Mouse (Mus musculus): ENCODE measurements around the gene Krtap8-1. TPM values are rescaled to one million over a fixed set of nuclear protein-coding genes. Genes with fewer than 3 reads are reported as not detected.

Gene Krtap8-1
- polyA plus RNA-seq (2014; fragmentation: Nextera tagmentation; extraction: Ambion mirVana), result not detected in 2 replicates

- H3K27ac ChIP-seq (replicated peaks; ENCODE audit: low read depth, low read length), result no peak within 1 kb of the TSS
- 89% methylated on average over 7 of the region's 7 CpGs for WGBS
- H3K36me3 ChIP-seq (replicated peaks; ENCODE audit: control insufficient read depth, insufficient read depth, low read depth, low read length), result no peaks in the 10 kb centered on the region
- DNase-seq (ENCODE audit: low spot score) (no peak), ATAC-seq (replicated peaks; ENCODE audit: insufficient number of reproducible peaks, low FRiP score, low TSS enrichment, low read depth) (no peak)
- no peak within 1 kb of the TSS for H3K4me2 ChIP-seq (ENCODE audit: low read depth, low read length)
- no peaks in the 10 kb centered on the region for H3K9me3 ChIP-seq (replicated peaks; ENCODE audit: control insufficient read depth, low read length)
- no peaks in the 10 kb centered on the region for H3K27me3 ChIP-seq (ENCODE audit: control insufficient read depth, insufficient read depth, low read length)
- no peak within 1 kb of the TSS for H3K9ac ChIP-seq (replicated peaks; ENCODE audit: low read length)
- no peak within 1 kb of the TSS for H3K4me3 ChIP-seq (ENCODE audit: low read depth, low read length)
- H3K4me1 ChIP-seq (ENCODE audit: control insufficient read depth, insufficient read depth, low read length), result no peaks in the 10 kb centered on the region
These were observed at the start of gene Krtap8-1 for GRCm38 (mm10) chr16:89487852-89488251. Krtap8-1 (minus strand) TSS chr16:89487952.

- Histone ChIP-seq H3K27me3 (ENCODE audit: control insufficient read depth, insufficient read depth, low read length) (no peaks in the 10 kb centered on the region), H3K36me3 (replicated peaks; ENCODE audit: control insufficient read depth, insufficient read depth, low read depth, low read length) (no peaks in the 10 kb centered on the region), H3K27ac (replicated peaks; ENCODE audit: low read depth, low read length) (no peak overlapping the region), H3K9ac (replicated peaks; ENCODE audit: low read length) (no peak overlapping the region), H3K4me1 (ENCODE audit: control insufficient read depth, insufficient read depth, low read length) (no peaks in the 10 kb centered on the region), H3K4me2 (ENCODE audit: low read depth, low read length) (no peak overlapping the region), H3K9me3 (replicated peaks; ENCODE audit: control insufficient read depth, low read length) (no peaks in the 10 kb centered on the region), H3K4me3 (ENCODE audit: low read depth, low read length) (no peak overlapping the region)
- 95% methylated on average over 6 of the region's 6 CpGs for WGBS
- DNase-seq (ENCODE audit: low spot score), result no peak
- ATAC-seq (replicated peaks; ENCODE audit: insufficient number of reproducible peaks, low FRiP score, low TSS enrichment, low read depth), result no peak
These were observed 49.6 kb upstream of the Krtap8-1 start for GRCm38 (mm10) chr16:89537349-89537748.

DNA sequence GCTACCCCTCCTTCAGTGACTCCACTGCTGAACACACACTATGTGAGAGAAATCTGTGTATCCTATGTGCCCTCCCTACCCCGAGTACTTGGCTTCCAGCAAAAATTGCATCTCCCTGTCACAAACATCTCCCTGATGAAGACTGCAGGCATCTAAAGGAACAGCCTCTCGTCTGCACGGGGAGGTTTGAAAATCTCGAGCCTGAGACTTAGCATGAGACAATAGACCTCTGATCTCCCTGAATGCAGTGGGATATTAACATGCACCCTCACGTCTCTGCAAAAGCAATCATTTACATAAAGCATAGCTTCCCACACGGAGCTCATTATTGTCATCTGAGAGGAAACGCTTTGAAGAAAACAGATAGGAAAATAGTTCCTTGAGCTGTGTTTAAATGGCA is 42.8 kb upstream of the Krtap8-1 start:
- WGBS, result 44% methylated on average over 7 of the region's 7 CpGs
- Histone ChIP-seq H3K9me3 (replicated peaks; ENCODE audit: control insufficient read depth, low read length) (no peaks in the 10 kb centered on the region), H3K4me3 (ENCODE audit: low read depth, low read length) (no peak overlapping the region), H3K27me3 (ENCODE audit: control insufficient read depth, insufficient read depth, low read length) (no peaks in the 10 kb centered on the region), H3K27ac (replicated peaks; ENCODE audit: low read depth, low read length) (no peak overlapping the region), H3K4me1 (ENCODE audit: control insufficient read depth, insufficient read depth, low read length) (no peaks in the 10 kb centered on the region), H3K9ac (replicated peaks; ENCODE audit: low read length) (no peak overlapping the region), H3K36me3 (replicated peaks; ENCODE audit: control insufficient read depth, insufficient read depth, low read depth, low read length) (no peaks in the 10 kb centered on the region), H3K4me2 (ENCODE audit: low read depth, low read length) (no peak overlapping the region)
- DNase-seq (ENCODE audit: low spot score) (no peak), ATAC-seq (replicated peaks; ENCODE audit: insufficient number of reproducible peaks, low FRiP score, low TSS enrichment, low read depth) (no peak; the same call in 1 of the 2 replicates)

DNA sequence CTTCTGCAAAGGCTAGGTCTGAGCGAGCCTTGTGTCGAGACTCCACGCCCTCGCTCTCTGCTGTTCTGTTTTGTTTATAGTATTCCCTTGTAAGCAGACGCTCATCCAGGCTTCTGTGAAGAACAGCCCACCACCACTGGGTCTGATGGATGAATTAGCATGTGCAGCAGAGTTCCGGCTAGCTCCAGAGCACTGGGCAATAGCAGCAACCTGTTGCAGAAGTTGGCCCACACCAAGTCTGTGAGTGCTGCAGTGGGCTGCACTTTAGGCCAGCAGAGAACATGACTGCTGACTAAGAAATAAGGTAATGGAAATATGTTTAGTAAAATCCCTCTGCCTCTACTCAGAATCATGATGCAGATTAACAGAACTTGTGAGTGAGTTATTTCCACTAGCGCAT is 42.1 kb upstream of the Krtap8-1 start:
- Histone ChIP-seq H3K4me3 (ENCODE audit: low read depth, low read length) (no peak overlapping the region), H3K36me3 (replicated peaks; ENCODE audit: control insufficient read depth, insufficient read depth, low read depth, low read length) (no peaks in the 10 kb centered on the region), H3K27me3 (ENCODE audit: control insufficient read depth, insufficient read depth, low read length) (no peaks in the 10 kb centered on the region), H3K9me3 (replicated peaks; ENCODE audit: control insufficient read depth, low read length) (no peaks in the 10 kb centered on the region), H3K27ac (replicated peaks; ENCODE audit: low read depth, low read length) (no peak overlapping the region), H3K9ac (replicated peaks; ENCODE audit: low read length) (no peak overlapping the region), H3K4me1 (ENCODE audit: control insufficient read depth, insufficient read depth, low read length) (no peaks in the 10 kb centered on the region), H3K4me2 (ENCODE audit: low read depth, low read length) (no peak overlapping the region)
- DNase-seq (ENCODE audit: low spot score) (no peak), ATAC-seq (replicated peaks; ENCODE audit: insufficient number of reproducible peaks, low FRiP score, low TSS enrichment, low read depth) (no peak)
- 76% methylated on average over 7 of the region's 7 CpGs for WGBS

DNA sequence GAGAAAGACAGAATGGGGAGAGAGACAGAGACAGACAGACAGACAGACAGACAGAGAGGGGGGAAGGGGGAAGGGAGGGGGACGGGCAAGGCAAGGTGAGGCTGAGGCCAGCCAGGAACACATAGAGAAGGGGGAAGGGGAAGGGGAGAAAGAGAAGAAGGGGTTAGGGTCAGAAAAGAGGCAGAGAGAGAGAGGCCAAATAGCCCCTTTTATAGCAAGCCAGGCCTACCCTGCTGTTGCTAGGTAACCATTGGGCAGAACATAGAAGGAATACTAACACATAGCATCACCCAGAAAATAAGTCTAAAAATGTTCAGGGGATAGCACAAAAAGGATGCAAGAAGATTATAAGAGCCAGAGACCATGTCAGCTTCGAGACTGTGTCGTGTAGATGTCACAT is 40.6 kb upstream of the Krtap8-1 start:
- H3K27ac ChIP-seq (replicated peaks; ENCODE audit: low read depth, low read length), result no peak overlapping the region

GRCm38 (mm10) chr16:89520996-89521395 is 33.2 kb upstream of the Krtap8-1 start:
- Histone ChIP-seq H3K27me3 (ENCODE audit: control insufficient read depth, insufficient read depth, low read length) (no peaks in the 10 kb centered on the region), H3K4me2 (ENCODE audit: low read depth, low read length) (no peak overlapping the region), H3K36me3 (replicated peaks; ENCODE audit: control insufficient read depth, insufficient read depth, low read depth, low read length) (no peaks in the 10 kb centered on the region), H3K27ac (replicated peaks; ENCODE audit: low read depth, low read length) (no peak overlapping the region), H3K4me1 (ENCODE audit: control insufficient read depth, insufficient read depth, low read length) (no peaks in the 10 kb centered on the region), H3K9me3 (replicated peaks; ENCODE audit: control insufficient read depth, low read length) (no peaks in the 10 kb centered on the region), H3K4me3 (ENCODE audit: low read depth, low read length) (no peak overlapping the region), H3K9ac (replicated peaks; ENCODE audit: low read length) (no peak overlapping the region)
- 89% methylated on average over 4 of the region's 4 CpGs for WGBS
- ATAC-seq (replicated peaks; ENCODE audit: insufficient number of reproducible peaks, low FRiP score, low TSS enrichment, low read depth) (no peak), DNase-seq (ENCODE audit: low spot score) (no peak)

More for the DNA sequence above, 40.6 kb upstream of the Krtap8-1 start:
- Histone ChIP-seq H3K36me3 (replicated peaks; ENCODE audit: control insufficient read depth, insufficient read depth, low read depth, low read length) (no peaks in the 10 kb centered on the region), H3K9ac (replicated peaks; ENCODE audit: low read length) (no peak overlapping the region), H3K4me1 (ENCODE audit: control insufficient read depth, insufficient read depth, low read length) (no peaks in the 10 kb centered on the region), H3K4me2 (ENCODE audit: low read depth, low read length) (no peak overlapping the region), H3K4me3 (ENCODE audit: low read depth, low read length) (no peak overlapping the region), H3K27me3 (ENCODE audit: control insufficient read depth, insufficient read depth, low read length) (no peaks in the 10 kb centered on the region), H3K9me3 (replicated peaks; ENCODE audit: control insufficient read depth, low read length) (no peaks in the 10 kb centered on the region)
- ATAC-seq (replicated peaks; ENCODE audit: insufficient number of reproducible peaks, low FRiP score, low TSS enrichment, low read depth) (no peak), DNase-seq (ENCODE audit: low spot score) (no peak)
- 86% methylated on average over 3 of the region's 3 CpGs for WGBS

DNA sequence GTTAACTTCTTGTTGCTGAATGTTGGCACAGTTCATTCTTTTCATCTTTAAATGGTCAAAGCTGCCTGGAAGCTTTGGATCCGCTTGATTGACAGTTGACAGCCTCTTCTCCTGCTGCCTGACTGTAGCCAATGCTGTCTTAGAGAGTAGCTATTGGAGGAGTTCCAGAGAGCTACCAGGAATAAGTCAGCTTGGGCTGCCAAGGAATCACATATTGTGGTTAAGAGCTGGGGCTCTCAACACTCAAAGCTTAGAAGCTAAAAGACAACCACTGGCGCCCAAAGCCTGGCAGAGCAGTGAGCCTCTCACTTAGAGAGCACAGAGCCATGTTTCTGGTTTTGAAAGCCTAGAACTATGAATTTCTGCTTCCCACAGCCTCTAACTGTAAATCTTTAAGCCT is 32.8 kb upstream of the Krtap8-1 start:
- ATAC-seq (replicated peaks; ENCODE audit: insufficient number of reproducible peaks, low FRiP score, low TSS enrichment, low read depth) (no peak), DNase-seq (ENCODE audit: low spot score) (no peak)
- Histone ChIP-seq H3K4me1 (ENCODE audit: control insufficient read depth, insufficient read depth, low read length) (no peaks in the 10 kb centered on the region), H3K4me3 (ENCODE audit: low read depth, low read length) (no peak overlapping the region), H3K36me3 (replicated peaks; ENCODE audit: control insufficient read depth, insufficient read depth, low read depth, low read length) (no peaks in the 10 kb centered on the region), H3K27ac (replicated peaks; ENCODE audit: low read depth, low read length) (no peak overlapping the region), H3K4me2 (ENCODE audit: low read depth, low read length) (no peak overlapping the region), H3K9me3 (replicated peaks; ENCODE audit: control insufficient read depth, low read length) (no peaks in the 10 kb centered on the region), H3K9ac (replicated peaks; ENCODE audit: low read length) (no peak overlapping the region), H3K27me3 (ENCODE audit: control insufficient read depth, insufficient read depth, low read length) (no peaks in the 10 kb centered on the region)
- WGBS, result 87% methylated on average over 2 of the region's 2 CpGs

DNA sequence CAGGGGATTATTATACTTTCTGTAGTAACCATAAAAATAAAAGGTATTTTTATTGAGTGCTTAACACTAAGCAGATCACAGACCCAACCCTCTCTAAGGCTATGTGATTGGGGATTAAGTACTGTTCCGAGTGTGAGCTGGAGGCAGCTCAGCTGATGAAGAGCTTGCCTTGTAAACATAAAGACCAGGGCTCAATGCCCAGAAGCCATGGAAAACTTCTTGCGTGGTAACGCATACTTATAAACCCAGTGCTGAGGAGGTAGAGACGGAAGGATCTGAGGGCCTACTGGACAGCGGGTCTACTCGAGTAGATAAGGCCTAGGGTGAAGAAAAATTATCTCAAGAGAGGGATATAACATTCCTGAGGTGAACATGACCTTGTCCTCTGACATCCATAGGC is 32.3 kb upstream of the Krtap8-1 start:
- Histone ChIP-seq H3K36me3 (replicated peaks; ENCODE audit: control insufficient read depth, insufficient read depth, low read depth, low read length) (no peaks in the 10 kb centered on the region), H3K27ac (replicated peaks; ENCODE audit: low read depth, low read length) (no peak overlapping the region), H3K9ac (replicated peaks; ENCODE audit: low read length) (no peak overlapping the region), H3K4me1 (ENCODE audit: control insufficient read depth, insufficient read depth, low read length) (no peaks in the 10 kb centered on the region), H3K9me3 (replicated peaks; ENCODE audit: control insufficient read depth, low read length) (no peaks in the 10 kb centered on the region), H3K27me3 (ENCODE audit: control insufficient read depth, insufficient read depth, low read length) (no peaks in the 10 kb centered on the region), H3K4me2 (ENCODE audit: low read depth, low read length) (no peak overlapping the region), H3K4me3 (ENCODE audit: low read depth, low read length) (no peak overlapping the region)
- no peak for ATAC-seq (replicated peaks; ENCODE audit: insufficient number of reproducible peaks, low FRiP score, low TSS enrichment, low read depth)
- DNase-seq (ENCODE audit: low spot score), result no peak
- WGBS, result 92% methylated on average over 6 of the region's 6 CpGs

All from embryonic facial prominence, embryonic 11.5 days (tissue).